Mouse (Mus musculus) embryonic fibroblast, embryonic 13.5 days (primary cell): ENCODE measurements around the gene Bcl7c.

Experiments used
- CTCF ChIP-seq: IDR thresholded peaks from 2 replicates; pipeline ENCODE4 v1.5.1; 2011; ENCODE audit warnings: mild to moderate bottlenecking, control low read depth, low read length, moderate library complexity, borderline replicate concordance; ENCODE audit not compliant: insufficient read depth
- POLR2A ChIP-seq: IDR thresholded peaks from 2 replicates; pipeline ENCODE4 v1.6.1; 2011; ENCODE audit warnings: low read depth, mild to moderate bottlenecking, control low read depth, low read length, moderate library complexity

- TF ChIP-seq CTCF (no peak), POLR2A (no peak)
Observed at GRCm38 (mm10) chr7:127614511-127614890, 94.2 kb downstream of the Bcl7c start.
